Mouse (Mus musculus): ENCODE results near the gene Hyal1. TPM values are rescaled to one million over a fixed set of nuclear protein-coding genes. Genes with fewer than 3 reads are reported as not detected.

The Hyal1 gene
- polyA plus RNA-seq, 1 experiment from 2014 or later, result 6.8 TPM

DNA sequence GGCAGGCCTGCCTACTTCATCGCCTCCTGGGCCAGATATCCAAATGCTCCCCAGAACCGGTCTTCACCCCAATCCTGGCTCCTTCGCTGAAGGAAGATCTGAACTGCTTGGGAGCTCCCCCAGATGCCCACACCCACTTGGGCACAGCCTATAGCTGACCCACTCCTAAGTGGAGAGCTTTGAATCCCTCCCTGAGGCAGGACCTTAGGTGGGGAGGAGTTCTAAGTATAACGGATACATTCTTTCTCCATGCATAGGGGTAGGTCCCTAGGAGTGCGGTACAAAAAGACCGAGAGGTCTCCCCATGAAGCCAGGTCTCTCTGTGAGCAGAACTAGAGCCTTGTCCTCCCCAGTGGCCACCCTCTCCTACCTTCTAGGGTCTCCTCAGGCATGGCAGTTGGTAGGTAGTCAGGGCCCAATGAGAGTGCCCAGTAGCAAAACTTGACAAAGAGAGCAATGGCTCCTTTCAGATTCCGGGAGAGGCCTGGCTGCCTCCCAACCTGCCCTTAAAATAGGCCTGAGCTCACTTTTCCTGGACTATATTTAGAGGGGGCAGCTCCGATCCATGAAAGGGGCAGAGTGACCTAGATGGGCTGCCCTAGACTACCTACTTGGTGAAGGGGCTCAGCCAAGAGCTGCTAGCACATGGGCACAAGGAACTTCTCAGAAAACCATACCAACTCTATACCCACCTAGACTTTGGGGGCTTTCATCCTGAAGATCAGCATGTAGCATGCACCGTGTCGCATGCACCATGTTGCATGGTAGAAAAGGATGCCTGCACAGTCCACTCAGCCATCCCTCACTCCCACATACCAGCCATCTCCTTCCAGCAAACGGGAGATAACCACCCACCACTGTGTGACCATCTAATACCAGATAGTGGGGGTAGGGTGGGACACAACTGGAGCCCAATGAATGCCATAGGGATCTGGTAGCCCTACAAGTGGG lies 20.2 kb downstream of the Hyal1 start:
- peaks cover 45% of the 10 kb centered on the region for H3K4me1 ChIP-seq
- H3K27ac ChIP-seq, result peak overlapping the region; percentile 88
- H3K27me3 ChIP-seq (ENCODE audit: insufficient read depth, poor library complexity, severe bottlenecking), result peaks cover 38% of the 10 kb centered on the region
- DNase-seq (ENCODE audit: low spot score), result no peak
- WGBS, result 70% methylated on average over 11 of the region's 11 CpGs
- peak overlapping the region; percentile 44 for H3K4me3 ChIP-seq
- H3K9me3 ChIP-seq, result no peaks in the 10 kb centered on the region
- peaks cover 40% of the 10 kb centered on the region for H3K36me3 ChIP-seq

DNA sequence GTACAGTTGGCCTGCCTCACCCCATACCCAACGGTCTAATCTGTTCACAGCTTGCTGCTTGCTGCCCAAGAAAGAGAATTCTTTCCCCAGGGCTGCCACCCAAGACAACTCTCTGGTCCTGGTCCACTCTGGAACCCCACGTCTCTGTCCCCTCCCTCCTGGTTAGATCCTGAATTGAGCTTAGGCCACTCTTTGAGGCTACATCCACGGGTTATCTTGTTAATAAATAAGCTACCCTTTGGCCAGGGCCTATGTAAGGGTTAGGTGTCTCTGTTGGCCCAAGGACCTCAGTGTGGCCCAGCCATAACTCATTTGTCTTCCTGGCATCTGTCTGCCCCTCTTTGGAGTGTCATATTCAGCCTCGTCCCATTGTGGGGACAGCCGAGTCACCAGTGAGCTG lies 21.7 kb downstream of the Hyal1 start:
- H3K27me3 ChIP-seq (ENCODE audit: insufficient read depth, poor library complexity, severe bottlenecking), result peaks cover 46% of the 10 kb centered on the region
- WGBS, result 77% methylated on average over 5 of the region's 5 CpGs
- H3K36me3 ChIP-seq, result peaks cover 25% of the 10 kb centered on the region
- 0 out of 2 replicates have a peak overlapping the region, but pooled peaks have one; percentile 30 for H3K27ac ChIP-seq
- no peak overlapping the region for H3K4me3 ChIP-seq
- H3K4me1 ChIP-seq, result peaks cover 46% of the 10 kb centered on the region
- no peaks in the 10 kb centered on the region for H3K9me3 ChIP-seq
- DNase-seq (ENCODE audit: low spot score), result no peak

GRCm38 (mm10) chr9:107599433-107599832 lies 22.7 kb downstream of the Hyal1 start:
- peaks cover 57% of the 10 kb centered on the region for H3K27me3 ChIP-seq (ENCODE audit: insufficient read depth, poor library complexity, severe bottlenecking)
- 76% methylated on average over 9 of the region's 9 CpGs for WGBS
- no peak overlapping the region for H3K27ac ChIP-seq
- no peak overlapping the region for H3K4me3 ChIP-seq
- peaks cover 50% of the 10 kb centered on the region for H3K4me1 ChIP-seq
- no peaks in the 10 kb centered on the region for H3K9me3 ChIP-seq
- DNase-seq (ENCODE audit: low spot score), result no peak
- peaks cover 15% of the 10 kb centered on the region; the same call in 1 of the 2 replicates for H3K36me3 ChIP-seq

- Histone ChIP-seq H3K36me3 (peaks cover 11% of the 10 kb centered on the region; the same call in 1 of the 2 replicates), H3K9me3 (no peaks in the 10 kb centered on the region), H3K4me3 (no peak overlapping the region), H3K27ac (peak overlapping the region; percentile 4; the same call in 1 of the 2 replicates), H3K27me3 (ENCODE audit: insufficient read depth, poor library complexity, severe bottlenecking) (peaks cover 61% of the 10 kb centered on the region), H3K4me1 (peaks cover 55% of the 10 kb centered on the region)
- DNase-seq (ENCODE audit: low spot score), result no peak
- 60% methylated on average over 14 of the region's 14 CpGs for WGBS
Measured at GRCm38 (mm10) chr9:107599842-107600241, 23.1 kb downstream of the Hyal1 start.

- no peak overlapping the region for H3K4me3 ChIP-seq
- H3K4me1 ChIP-seq, result peaks cover 62% of the 10 kb centered on the region
- peaks cover 8% of the 10 kb centered on the region; the same call in 1 of the 2 replicates for H3K36me3 ChIP-seq
- no peak overlapping the region for H3K27ac ChIP-seq
- no peaks in the 10 kb centered on the region for H3K9me3 ChIP-seq
- DNase-seq (ENCODE audit: low spot score), result no peak
- peaks cover 69% of the 10 kb centered on the region for H3K27me3 ChIP-seq (ENCODE audit: insufficient read depth, poor library complexity, severe bottlenecking)
- 72% methylated on average over 12 of the region's 12 CpGs for whole genome bisulfite sequencing
Measured at GRCm38 (mm10) chr9:107600745-107601144, 24.0 kb downstream of the Hyal1 start.

- H3K27me3 ChIP-seq (ENCODE audit: insufficient read depth, poor library complexity, severe bottlenecking), result peaks cover 69% of the 10 kb centered on the region
- DNase-seq (ENCODE audit: low spot score), result no peak
- H3K36me3 ChIP-seq, result peaks cover 3% of the 10 kb centered on the region; the same call in 1 of the 2 replicates
- no peak overlapping the region for H3K27ac ChIP-seq
- H3K4me1 ChIP-seq, result peaks cover 63% of the 10 kb centered on the region
- 81% methylated on average over 11 of the region's 11 CpGs for WGBS
- no peaks in the 10 kb centered on the region for H3K9me3 ChIP-seq
- H3K4me3 ChIP-seq, result no peak overlapping the region
Measured at GRCm38 (mm10) chr9:107601275-107601674, 24.5 kb downstream of the Hyal1 start.

GRCm38 (mm10) chr9:107602068-107602648 lies 25.4 kb downstream of the Hyal1 start:
- DNase-seq (ENCODE audit: low spot score), result peak; percentile 92
- Histone ChIP-seq H3K4me1 (peaks cover 63% of the 10 kb centered on the region), H3K27me3 (ENCODE audit: insufficient read depth, poor library complexity, severe bottlenecking) (peaks cover 73% of the 10 kb centered on the region), H3K36me3 (peaks cover 3% of the 10 kb centered on the region; the same call in 1 of the 2 replicates), H3K27ac (peak overlapping the region; percentile 30), H3K4me3 (no peak overlapping the region), H3K9me3 (no peaks in the 10 kb centered on the region)
- WGBS, result 11% methylated on average over 10 of the region's 10 CpGs

DNA sequence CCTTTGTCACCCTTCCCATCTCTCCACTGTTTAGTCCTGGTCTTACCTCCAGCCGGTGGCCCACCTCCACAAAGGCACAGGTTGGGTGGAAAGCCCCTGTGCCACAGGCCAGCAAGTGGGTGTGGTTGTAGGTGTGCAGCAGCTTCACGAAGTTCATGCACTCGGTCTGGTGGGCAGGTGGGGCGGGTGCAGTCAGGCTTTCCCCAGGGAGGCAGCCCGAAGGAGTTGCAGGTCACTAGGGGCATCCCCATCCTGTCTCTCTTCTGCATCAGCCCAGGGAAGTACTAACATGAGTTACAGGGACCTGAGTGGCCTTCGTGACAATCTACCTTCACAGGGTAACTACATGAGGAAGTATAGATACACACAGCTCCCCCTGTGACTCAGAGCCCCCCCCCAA lies 26.5 kb downstream of the Hyal1 start:
- H3K9me3 ChIP-seq, result no peaks in the 10 kb centered on the region
- H3K27me3 ChIP-seq (ENCODE audit: insufficient read depth, poor library complexity, severe bottlenecking), result peaks cover 71% of the 10 kb centered on the region
- H3K4me1 ChIP-seq, result peaks cover 68% of the 10 kb centered on the region
- WGBS, result 76% methylated on average over 6 of the region's 6 CpGs
- H3K27ac ChIP-seq, result no peak overlapping the region
- H3K4me3 ChIP-seq, result no peak overlapping the region
- peaks cover 3% of the 10 kb centered on the region; the same call in 1 of the 2 replicates for H3K36me3 ChIP-seq
- no peak for DNase-seq (ENCODE audit: low spot score)

- no peaks in the 10 kb centered on the region for H3K9me3 ChIP-seq
- no peak for DNase-seq (ENCODE audit: low spot score)
- peak overlapping the region; percentile 37 for H3K4me3 ChIP-seq
- no peaks in the 10 kb centered on the region for H3K36me3 ChIP-seq
- H3K27ac ChIP-seq, result peak overlapping the region; percentile 48
- WGBS, result 33% methylated on average over 23 of the region's 23 CpGs
- peaks cover 52% of the 10 kb centered on the region for H3K27me3 ChIP-seq (ENCODE audit: insufficient read depth, poor library complexity, severe bottlenecking)
- peaks cover 77% of the 10 kb centered on the region for H3K4me1 ChIP-seq
Measured at GRCm38 (mm10) chr9:107605041-107605661, 28.4 kb downstream of the Hyal1 start.

- H3K36me3 ChIP-seq, result no peaks in the 10 kb centered on the region
- peak overlapping the region; percentile 48 for H3K27ac ChIP-seq
- H3K4me3 ChIP-seq, result peak overlapping the region; percentile 39
- WGBS, result 12% methylated on average over 9 of the region's 9 CpGs
- no peaks in the 10 kb centered on the region for H3K9me3 ChIP-seq
- peaks cover 39% of the 10 kb centered on the region for H3K27me3 ChIP-seq (ENCODE audit: insufficient read depth, poor library complexity, severe bottlenecking)
- peaks cover 85% of the 10 kb centered on the region for H3K4me1 ChIP-seq
- DNase-seq (ENCODE audit: low spot score), result no peak
Measured at GRCm38 (mm10) chr9:107606591-107606990, 29.9 kb downstream of the Hyal1 start.

DNA sequence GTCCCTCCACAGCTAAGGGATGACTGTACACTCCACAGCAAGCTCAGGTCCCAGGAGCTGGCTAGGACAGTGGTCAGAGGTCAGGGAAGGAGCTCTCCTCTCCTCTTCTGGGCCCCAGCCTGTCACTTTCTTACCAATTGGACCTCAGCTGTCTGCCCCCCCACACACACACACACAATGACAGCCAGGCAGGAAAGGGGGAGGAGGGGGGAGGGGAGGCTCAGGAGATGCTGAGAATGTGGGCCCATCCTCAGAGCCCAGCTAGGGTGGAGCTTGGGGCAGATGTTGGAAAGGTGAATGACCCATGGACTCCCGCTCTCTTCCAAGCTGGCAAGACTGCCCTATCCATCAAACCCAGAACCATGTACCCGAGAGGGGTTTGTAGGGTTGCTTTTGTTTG lies 30.3 kb downstream of the Hyal1 start:
- peak overlapping the region; percentile 48 for H3K27ac ChIP-seq
- H3K36me3 ChIP-seq, result no peaks in the 10 kb centered on the region
- no peaks in the 10 kb centered on the region for H3K9me3 ChIP-seq
- DNase-seq (ENCODE audit: low spot score), result no peak
- WGBS, result 78% methylated on average over 2 of the region's 2 CpGs
- peaks cover 39% of the 10 kb centered on the region for H3K27me3 ChIP-seq (ENCODE audit: insufficient read depth, poor library complexity, severe bottlenecking)
- peak overlapping the region; percentile 39 for H3K4me3 ChIP-seq
- peaks cover 87% of the 10 kb centered on the region for H3K4me1 ChIP-seq

DNA sequence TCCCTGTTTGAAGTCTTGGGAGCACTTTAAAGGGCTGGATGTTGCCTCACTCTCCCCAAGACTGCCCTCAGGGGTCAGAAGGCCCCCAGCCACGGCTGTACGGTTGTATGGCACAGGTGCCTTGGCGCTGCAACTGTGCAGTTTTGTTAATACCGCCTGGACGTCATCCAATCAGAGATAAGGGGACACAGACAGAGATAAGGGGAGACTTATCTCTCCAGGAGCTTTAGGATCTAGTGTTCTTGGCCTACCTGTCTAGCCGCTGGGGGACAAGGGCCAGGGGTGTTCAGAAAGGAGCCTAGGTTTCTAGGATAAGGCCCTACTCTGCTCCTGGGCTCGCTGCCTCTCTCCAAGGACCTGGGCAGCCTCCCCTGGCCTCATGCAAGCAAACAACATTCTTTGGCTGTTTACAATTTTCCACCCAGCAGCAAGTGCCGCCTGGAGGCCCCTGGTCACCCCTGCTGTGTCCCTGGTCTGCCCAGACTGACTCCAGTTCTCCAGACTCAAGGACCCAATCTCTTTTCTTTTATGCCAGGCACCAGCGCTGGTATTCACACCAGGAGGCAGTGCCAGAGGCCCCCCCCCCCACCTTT lies 31.0 kb downstream of the Hyal1 start:
- Histone ChIP-seq H3K27me3 (ENCODE audit: insufficient read depth, poor library complexity, severe bottlenecking) (peaks cover 37% of the 10 kb centered on the region), H3K36me3 (no peaks in the 10 kb centered on the region), H3K4me1 (peaks cover 87% of the 10 kb centered on the region), H3K9me3 (no peaks in the 10 kb centered on the region), H3K4me3 (peak overlapping the region; percentile 20; the same call in 1 of the 2 replicates), H3K27ac (peak overlapping the region; percentile 48)
- no peak for DNase-seq (ENCODE audit: low spot score)
- WGBS, result 34% methylated on average over 9 of the region's 9 CpGs

Measured in heart, embryonic 10.5 days (tissue).